Mouse (Mus musculus) ovary, postnatal 10 days (tissue): ENCODE data around the gene Arhgap36.

ENCODE experiments used
- DNase-seq: peaks from one replicate; pipeline ENCODE4 v3.0.0; 2022; ENCODE audit warnings: low spot score

Gene Arhgap36

DNA sequence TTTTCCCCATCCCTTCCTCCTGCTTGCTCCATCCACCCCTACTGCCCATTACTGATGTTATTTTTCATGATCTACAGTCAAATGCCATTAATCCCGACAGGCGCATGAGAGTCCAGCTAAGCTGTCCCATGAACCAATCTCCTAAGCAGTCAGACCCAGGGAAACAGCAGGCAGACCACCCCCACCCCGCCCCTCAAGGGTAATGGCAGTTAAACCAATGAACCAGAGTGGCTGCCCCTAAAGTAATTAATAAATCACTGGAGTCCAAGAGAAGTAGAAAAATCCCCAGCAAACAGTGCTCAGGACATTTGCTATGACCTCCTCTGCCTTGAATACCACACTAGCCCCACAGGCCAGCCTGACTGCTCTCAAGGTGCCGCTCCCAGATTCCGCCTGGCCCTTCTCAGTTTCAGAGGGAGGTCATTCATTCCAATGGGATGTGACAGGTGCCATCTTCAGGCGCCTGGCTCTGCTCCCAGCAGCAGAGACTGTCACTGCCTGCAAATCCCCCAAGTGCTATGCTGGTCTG is at the start of gene Arhgap36:
Arhgap36 (plus strand) TSS at position 504 of the 529 bp plus-strand sequence.
- no peak for DNase-seq

DNA sequence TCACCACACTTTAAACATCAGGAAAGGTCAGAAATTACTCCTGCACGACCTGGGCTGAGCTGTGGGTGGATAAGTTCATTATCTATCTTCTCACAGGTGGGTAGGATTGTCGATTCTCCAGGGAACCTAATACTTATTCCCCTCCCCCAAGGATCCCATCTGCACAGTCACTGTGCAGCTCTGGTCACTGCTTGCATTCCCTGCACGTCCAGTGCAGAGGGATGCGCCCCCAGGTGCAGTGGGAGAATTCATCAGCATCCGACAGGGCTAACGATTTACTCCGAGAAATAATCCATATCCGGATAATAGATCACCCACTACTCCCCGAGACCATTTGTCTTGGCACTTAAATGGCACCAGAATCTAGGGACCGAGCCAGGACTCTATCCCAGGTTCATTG is 6.0 kb upstream of the Arhgap36 start:
- DNase-seq = no peak

DNA sequence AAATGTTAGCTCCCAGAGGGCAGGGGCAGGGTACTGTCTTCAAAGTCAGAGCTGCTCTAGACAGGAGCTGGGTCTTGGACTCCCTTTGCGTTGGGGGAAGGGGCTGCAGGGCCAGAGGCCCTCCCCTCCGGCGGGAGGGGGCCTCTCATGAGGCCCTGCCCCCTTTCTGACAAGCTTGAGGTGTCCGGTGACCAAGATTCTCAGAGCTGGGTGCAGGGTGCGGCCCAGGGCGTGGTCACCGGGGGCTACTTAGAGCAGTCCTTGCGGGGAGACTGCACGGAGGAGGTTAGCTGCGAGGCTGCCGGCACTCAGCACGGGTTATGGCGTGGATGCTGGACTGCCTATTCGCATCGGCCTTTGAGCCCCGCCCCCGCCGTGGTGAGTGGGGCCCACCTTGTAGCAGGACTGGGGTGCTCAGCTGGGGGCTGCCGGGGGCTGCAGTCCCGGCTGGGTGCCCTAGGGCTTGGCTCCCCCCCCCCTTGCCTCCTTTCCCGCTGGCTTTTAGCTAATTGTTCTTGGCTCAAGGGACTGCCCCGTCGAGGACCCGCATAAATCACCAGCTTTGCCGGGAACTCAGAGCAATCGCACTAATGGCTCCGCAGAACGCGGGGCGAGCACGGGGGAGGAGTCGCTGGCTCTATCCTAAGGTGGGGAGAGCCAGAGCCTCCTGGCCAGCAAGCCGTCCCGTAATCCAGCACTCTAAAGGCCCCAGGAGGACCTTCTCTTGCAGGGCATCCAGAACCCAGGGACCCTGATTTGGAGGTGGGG is 6.7 kb downstream of the Arhgap36 start:
- no peak for DNase-seq

DNA sequence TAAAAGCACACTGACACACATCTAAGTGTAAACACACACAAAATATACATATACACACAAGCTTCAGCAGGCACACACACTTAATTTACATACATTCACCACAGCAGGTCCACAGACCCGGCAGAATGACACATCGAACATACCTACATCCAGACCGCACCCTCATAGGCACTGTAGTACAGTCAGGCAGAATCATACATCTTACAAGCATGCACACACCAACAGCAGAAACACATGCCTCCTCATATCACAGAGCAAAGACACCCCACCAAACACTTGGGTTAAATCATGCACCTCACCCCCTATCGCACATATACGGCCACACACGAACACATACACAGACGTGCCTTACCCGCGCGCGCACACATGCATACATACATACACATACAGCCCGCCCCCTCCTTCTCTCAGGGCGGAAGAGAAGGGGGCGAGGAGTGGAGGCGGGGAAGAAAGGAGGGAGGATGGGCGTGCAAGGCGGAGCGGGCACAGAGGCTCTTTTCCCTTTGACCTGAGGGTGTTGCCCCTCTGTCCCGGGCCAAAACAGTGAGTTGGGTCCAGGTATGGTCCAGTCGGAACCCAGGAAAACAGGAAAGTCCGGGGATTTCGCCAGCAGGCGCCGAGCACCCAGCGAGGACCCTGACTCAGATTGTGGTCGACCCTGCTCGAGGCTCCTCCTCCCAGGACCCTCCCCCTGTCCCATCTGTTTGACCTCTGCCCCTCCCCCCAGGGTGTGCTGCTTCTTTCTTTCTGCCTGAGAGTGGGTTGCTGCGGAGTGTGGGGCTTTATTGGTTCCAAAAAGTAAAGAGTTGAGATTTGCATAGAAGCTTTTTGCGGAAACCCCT is 16.4 kb downstream of the Arhgap36 start:
- no peak for DNase-seq

DNA sequence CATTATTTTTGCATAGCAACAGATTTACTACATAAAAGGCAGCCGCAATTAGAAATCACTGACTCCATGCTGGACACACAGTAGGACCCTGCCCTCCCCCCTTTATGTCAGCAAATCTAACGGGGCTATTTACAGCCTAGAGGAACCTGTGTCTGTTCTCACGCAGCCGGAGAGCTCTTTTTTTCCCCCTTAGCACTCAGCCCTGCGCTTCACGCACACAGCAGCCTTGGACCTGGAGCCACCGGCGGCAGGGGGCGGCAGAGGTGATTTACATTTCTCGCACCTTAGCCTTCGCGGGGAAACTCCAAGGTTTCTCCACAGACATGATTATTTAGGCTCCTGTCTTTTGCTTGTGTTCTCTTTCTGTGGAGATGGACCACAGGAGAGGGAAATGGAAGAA is 17.1 kb downstream of the Arhgap36 start:
- DNase-seq = no peak

DNA sequence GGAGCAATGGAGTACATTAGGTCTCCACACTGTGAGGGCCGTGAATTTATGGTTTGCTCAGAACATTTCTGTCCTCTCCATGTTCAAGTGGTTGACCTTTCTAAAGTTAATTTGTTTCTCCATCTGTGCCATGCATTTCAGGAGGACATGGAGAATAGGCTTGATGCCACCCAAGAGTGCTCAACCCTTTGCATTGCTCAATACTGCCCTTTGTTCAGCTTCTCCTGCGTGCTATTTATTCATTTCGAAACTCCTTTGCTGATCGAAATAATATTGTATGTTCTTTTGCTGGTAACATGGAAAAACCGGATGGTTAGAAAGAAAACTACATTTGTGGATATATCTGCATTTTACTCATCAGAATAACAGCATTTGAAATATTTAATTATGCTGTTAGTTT is 25.4 kb downstream of the Arhgap36 start:
- no peak for DNase-seq

DNA sequence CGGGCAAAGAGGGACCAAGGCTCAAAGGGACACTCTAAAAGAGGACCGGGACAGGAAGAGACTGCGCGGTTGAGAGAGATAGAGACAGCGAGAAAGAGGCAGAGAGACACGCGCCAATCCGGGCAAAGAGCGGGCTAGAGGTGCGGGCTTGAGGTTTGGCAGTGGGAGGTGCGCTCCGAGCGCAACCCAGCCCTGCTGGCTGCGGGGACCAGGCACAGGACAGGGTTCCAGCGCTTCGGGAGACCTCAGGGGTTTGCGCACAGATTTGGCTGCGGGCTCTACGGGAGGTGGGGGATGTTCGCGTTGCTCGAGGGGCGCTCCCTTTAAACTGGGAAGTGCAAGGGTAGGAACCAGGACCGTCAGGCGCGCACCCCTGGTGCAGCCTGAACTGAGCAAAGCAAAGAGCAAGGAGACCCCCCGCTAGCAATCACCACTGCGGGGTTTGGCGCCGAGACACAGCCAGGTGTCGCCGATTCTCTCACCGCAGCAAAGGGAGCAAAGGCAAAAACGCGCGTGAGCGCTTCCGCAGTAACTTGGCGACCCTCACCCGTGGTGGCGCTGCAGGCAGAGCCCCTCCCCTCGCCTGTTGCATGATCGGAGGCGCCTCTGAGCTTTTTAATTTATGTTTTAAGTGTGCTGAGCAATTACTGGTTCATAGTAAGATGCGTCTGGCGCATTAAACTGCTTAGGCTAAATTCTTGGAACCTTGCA is 30.1 kb downstream of the Arhgap36 start:
- no peak for DNase-seq
